Mouse (Mus musculus) stomach, postnatal 0 days (tissue): ENCODE results near the gene Trmt11.

ENCODE experiments used
- CTCF ChIP-seq: IDR thresholded peaks from 2 replicates; pipeline ENCODE4 v1.5.1; 2016; ENCODE audit warnings: antibody characterized with exemption, low read depth, mild to moderate bottlenecking, moderate library complexity
- EP300 ChIP-seq: optimal IDR thresholded peaks from 2 replicates; pipeline ENCODE3; 2016; ENCODE audit warnings: antibody characterized with exemption

- TF ChIP-seq CTCF (no peak), EP300 (no peak)
Observed at GRCm38 (mm10) chr10:30609614-30610013, 9.1 kb upstream of the Trmt11 start.
